Mouse (Mus musculus) gastrocnemius, adult 18-20 months (tissue): ENCODE measurements around the gene Daam1. TPM values are rescaled to one million over a fixed set of nuclear protein-coding genes. Genes with fewer than 3 reads are reported as not detected.

Source experiments
- DNase-seq: peaks from one replicate; pipeline ENCODE4 v3.0.0; 2021; ENCODE audit warnings: low spot score
- total RNA-seq, 2 experiments: library from RNA; stranded (reverse); gene quantifications; 2 replicates each; pipeline ENCODE4 v1.2.3; 2021

Daam1 gene
- total RNA-seq, 2 experiments from 2014 or later: 9.5 to 11.7 TPM

DNA sequence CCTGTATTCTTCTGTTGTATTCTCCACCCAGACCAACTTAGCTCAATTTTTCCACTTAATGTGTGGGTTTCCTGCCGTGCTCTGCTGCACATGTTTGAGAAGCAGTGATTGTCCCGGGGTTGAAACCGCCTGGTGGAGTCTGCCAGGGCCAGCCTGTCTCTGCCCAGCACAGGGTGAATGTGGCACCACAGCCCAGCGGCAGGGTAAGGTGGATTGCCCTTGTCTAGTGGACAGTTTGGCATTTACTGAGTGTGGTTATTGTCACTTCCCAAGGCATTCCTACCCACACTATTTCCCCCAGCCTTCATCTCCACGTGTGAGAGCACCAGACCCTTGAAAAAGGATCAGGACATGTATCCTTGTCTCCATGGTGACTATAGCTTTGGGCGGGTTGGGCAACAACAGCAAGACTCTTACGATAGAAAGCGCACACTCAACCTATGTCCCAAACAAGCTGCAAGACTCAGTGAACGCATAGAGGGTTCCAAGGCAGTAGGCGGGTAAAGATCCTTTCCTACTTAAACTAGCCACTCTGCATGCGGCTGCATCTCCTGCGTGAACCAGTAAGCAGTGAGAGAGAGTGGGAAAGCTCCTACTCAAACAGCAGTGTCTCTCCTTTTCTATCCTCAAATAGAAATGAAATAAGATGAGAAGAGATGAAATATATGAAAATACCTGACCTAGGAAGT lies 139.2 kb downstream of the Daam1 start:
- no peak for DNase-seq

DNA sequence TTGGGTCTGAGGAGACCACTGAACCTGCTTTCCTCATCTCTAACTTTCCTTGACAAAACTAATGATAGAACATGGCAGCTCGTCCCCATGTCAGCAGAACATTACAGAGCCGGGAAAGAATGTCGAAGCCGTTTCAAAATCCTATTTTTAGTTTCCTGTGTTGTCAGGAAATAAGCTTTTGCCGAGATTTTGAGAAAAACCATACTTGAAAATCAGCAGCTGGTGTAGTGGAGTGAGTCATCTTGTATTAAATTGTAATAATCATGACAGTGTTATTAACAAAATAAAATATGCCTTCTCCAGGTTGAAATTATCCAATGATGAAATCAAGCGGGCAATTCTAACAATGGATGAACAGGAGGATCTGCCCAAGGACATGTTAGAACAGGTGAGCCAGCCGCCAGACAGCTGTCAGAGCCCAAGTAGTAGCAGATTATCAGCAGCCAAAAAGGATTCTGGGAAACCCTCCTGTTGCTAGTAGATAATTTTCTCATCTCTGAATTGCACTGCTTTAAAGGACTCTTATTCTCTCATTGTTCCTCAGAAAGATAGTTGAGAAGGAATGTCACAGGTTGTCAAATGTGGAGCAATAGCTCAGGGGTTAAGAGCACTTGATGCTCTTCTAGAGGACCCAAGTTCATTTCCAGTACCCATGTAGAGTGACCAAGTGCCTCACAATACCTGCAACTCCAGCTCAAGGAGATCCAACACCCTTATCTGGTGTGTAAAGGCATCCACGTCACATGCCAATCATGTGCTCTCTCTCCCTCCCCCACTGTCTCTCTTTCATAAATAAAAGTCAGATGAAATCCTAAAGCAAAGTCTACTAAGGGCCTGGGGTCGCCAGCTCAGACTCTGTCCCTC lies 140.1 kb downstream of the Daam1 start:
- no peak for DNase-seq

DNA sequence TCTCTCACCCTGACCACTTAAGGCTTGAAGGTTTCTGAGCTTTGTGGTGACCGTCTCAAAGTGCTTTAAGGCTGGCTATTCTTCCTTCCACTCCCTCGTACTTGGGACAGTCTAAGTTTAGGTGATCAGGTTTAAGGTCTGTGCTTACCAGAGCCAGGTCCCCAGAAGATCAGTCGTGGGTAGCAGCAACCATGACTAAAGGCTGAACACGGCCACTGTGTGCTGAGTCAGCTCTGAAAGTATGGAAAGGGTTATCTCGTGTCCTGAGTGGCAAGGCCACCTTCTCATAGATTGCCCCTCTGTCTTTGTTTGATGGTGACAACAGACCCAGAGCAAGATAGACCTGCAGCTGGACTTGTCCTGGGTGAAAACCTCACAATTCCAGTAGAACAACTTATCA lies 141.2 kb downstream of the Daam1 start:
- DNase-seq: no peak

DNA sequence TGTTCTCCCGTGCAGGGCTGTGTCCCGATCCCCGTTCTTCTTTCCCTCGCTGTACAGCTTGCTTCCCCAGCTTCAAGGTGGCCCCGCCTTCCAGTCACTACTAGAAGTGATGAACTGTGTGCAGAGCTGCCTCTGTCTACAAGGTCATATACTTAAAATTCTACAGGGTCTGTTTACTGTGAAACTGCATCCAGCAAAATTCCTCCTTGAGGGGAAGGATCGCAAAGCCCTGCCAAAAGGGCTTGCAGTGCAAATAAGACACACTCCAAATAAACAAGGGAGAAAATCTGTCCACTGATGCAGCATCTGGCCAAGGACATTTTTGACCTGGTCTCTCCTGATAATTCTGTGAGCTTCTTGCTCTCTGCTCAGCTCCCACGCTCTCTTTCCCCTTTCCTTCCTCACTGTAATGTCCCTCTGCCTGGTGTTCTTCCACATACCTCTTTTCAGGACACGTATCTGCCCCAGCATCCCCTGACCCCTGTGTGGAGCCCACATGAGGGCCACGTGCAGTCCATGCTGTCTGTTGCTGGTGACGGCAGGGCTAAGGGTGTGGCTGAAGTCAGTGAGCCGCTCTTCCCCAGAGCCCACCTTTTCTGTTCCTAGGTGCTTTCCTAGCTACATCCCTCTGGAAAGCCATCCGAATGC lies 141.9 kb downstream of the Daam1 start:
- DNase-seq: peak; percentile 22

DNA sequence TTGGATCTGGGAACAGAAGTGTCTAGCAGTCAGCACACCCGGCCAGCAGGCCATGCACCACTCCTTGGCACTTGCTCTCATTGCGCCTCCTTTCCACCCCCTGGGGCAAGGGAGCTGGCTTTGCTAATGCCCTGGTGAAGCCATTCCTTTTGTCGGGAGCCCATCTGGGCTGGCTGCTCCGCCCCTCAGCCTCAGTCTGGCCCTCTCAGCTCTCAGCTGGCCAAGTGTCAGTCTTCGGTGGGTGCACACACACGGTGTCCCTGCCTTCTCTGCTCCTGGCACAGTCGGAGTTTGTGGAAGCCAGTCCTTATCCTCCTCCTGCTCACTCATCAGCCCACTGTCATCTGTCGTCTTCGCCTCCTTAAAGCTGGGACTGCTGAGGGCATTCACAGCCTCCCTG lies 142.7 kb downstream of the Daam1 start:
- no peak for DNase-seq

DNA sequence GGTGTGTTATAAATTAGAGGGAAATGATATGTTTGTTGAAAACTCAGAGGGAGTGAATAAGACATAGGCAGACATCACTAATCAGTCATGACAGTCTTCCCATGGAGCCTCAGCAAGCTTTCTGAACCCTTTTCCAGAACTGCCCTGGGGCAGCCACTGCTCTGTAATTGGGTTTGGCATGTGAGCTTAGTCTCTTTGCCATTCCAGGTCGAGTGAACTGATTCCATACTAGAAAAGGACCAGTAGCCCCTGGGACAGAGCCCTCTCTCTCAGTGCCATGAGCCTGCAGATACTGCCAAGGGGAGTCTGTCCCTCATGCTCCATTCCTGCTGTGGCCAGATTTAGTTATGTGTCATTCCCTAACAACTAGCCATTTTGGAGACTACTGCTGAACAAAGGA lies 144.7 kb downstream of the Daam1 start:
- no peak for DNase-seq

DNA sequence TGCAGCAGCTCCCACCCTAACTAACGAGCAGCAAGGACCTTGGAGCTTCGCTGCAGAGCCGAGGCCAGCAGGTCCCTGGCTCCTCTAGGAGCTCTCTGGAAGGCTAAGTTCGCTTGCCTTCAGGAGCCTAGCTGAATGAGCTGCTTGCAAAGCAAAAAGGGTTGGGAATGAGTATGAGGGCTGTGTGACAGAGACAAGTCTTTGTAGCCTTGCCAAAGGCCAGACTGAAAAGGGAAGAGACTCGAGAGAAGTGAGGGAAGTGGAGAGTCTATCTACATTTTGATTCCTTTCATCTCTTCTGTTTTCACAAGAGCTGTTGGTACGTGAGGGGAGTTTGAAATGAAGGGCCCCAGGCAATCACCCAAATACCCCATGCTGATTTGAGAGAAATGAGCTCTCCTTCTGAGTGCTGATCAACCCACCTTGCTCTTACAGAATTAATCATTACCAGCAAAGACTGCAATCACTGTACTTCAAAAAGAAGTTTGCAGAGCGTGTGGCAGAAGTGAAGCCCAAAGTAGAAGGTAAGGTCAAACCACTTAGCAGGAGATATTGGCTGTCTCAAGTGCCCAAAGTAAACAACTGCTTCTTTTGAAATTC lies 145.6 kb downstream of the Daam1 start:
- no peak for DNase-seq

DNA sequence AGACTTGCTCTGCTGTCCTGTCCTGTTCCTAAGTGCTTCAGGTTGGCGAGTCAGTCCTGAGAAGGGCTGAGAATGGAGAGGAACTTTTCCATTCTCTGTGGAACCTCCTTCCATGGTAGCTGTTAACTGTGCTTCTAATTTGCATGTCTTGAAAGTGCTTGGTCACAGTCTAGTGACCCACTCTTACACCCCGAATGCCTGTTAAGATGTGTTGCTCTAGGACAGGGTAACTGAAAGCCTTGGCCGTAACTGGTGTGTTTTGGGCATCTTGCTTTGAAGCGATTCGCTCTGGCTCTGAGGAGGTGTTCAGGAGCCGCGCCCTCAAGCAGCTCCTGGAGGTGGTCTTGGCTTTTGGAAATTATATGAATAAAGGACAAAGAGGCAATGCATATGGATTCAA lies 146.5 kb downstream of the Daam1 start:
- no peak for DNase-seq

DNA sequence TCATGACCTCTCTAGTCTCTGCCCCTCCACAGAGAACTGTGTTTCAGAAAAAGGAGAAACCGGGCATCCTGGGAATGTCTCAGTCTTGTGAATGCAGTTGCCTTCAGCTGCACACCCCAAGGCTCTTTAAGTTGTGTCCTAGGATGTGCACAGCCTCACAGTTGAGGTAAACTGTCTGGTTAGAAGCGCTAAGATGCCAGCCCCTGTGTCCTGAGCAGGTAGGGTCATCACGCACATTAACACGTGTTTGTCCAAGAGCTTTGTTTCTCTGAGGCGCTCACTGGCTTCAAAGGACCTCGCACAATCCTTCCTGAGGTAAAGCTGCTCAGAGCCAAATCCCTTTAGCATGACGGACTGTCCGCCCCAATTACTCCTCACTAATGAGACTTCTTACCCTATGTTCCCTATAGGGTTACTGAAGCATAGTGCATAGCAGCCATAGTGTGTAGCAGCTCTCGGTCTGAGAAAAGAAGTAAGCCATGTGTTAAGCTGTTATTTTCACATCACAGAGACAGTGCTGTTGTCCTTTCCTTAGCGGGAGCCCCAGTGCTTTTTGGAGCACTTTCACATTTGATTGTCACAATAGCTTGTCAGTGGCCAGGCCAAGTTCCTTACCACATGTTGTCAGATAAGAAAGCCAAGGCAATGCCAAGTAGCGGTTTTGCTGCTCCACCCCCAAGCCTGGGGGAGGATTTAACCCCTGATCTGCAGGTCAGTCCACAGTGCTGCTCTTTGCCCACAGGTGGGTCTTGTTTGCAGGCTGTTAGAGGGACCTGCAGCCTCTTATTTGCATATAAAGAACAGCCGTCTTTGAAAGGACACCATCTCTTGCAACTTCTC lies 147.9 kb downstream of the Daam1 start:
- DNase-seq: no peak

DNA sequence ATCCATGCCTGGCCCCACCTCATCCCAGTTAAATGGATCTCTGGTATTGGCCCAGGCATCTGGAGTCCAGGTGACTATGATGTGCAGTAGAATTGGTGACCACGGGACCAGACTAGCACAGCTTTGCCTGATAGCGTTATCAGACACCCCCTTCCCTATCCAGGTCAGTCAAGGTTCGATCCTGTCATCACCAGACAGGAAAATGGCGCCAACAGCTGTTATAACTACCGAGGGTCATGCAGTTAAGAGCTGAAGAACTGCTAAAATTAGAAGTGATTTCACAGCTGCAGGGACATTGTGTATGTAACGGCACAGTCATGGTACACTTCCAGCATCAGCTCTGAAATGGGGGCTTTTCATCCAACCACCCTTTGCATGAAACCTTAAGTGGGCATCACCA lies 149.3 kb downstream of the Daam1 start:
- DNase-seq: no peak

DNA sequence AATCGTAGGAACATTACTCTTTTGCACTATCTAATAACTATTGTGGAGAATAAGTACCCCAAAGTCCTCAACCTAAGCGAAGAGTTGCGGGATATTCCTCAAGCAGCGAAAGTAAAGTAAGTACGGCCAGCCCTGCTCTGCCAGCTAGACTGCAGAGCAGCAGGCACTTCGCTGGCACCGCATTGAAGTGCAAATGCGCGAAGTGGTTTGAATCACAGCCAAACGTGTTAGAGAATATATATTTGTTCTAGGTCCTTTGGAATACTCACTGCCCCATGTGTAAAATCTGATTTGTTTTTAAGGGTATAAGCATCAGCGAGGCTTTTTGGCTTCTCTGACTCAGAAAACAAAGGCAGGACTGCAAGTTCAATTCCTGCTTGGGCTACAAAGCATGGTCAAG lies 149.9 kb downstream of the Daam1 start:
- DNase-seq: no peak

DNA sequence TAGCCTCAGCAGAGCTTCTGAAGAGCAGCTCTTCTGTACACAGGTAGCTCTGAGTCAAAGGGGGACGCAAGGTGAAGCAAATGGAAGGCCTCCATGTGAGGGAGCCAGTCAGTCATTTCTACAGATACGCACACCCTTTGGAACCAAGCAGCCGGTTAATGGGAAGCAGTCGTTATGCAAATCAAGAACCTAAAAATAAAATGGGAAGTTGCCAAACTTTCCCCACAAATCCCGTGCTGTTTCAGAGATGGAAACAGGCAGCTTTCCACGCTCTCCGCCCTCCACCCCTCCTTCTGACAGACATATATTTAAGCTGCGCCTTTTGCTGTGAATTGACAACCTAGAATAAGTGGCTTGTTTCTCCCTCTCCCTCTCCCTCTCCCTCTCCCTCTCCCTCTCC lies 150.4 kb downstream of the Daam1 start:
- no peak for DNase-seq

DNA sequence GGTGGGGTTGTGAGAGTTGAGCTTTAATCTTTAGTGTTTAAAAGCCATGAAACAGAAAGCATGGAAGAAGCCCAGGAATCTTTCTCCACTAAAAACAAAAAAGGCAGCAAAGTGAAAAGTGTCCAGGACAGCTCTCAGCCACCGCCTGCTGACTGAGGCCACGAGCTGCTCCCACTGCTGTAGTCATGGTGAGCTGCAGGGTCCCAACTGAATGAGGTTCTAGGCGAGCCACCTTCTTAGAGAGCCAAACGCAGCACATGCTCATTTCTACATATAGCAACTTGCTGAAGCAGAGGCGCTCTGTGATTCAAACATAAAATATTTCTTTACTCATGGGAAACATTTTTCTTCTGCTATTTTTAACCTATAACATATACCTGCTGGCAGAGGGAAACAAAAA lies 150.9 kb downstream of the Daam1 start:
- DNase-seq: no peak

DNA sequence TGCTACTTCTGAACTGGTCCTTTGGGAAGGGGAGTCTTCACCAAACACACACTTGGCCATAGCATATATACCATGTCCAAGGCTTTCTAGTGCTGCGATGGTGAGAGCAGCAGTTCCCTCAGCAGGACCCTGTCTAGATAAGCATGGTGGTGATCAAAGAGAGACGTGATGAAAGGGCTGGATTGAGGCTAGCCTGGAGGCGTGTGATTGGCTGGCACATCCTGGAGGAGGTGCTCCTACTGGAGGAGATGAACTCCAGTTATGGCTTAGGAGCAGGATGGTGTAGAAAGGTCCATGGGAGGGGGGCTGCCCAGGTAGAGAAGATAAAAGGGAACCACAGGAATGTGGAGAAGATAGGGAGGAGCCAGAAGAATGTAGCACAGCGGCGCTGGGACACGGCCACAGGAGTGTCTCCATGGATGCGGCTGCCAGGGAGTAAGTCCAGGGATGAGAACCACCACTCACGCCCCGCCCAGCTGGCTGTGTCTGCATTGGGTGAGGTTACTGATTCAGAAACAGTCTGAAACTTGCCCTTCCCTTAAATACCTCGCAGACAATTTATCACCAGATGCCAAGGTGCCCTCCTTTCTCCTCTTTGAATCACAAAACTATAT lies 152.3 kb downstream of the Daam1 start:
- peak; percentile 45 for DNase-seq

DNA sequence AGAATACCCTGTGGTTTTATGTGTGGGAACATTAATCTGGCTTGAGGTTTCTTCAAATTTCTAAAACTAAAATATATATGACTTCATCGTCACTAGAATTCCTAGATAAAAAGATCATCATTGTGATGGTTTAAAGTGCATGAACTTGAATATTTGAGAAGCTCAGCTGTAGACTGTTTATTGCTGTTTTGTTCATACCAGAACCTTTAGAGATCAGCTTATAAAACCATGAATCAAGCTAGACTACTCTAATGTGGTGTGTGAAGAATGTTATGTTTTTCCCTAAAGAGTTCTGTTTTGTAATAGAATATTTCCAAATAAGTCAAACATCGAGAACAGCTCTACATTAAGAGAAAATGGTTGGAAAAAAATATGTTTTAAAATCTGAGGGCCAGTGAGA lies 156.3 kb downstream of the Daam1 start:
- no peak for DNase-seq

DNA sequence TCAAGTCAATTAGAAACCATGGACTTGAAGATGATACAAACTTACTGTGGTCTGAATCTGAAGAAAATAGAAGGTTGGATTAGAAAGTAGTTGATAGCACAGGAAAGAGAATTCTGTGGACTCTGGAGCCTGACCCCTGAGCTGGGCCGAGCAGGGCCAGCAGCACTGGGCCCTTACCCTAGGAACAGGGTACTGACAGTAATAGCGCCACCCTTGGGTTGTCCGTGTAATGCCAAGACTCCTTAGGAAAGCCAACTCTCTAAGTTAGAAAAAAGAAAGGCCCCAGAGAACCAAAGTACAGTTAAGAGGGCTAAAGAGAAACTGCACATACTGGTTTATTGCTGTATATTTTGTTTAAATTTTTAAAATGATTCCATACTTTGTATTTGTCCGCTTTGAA lies 157.0 kb downstream of the Daam1 start:
- no peak for DNase-seq

DNA sequence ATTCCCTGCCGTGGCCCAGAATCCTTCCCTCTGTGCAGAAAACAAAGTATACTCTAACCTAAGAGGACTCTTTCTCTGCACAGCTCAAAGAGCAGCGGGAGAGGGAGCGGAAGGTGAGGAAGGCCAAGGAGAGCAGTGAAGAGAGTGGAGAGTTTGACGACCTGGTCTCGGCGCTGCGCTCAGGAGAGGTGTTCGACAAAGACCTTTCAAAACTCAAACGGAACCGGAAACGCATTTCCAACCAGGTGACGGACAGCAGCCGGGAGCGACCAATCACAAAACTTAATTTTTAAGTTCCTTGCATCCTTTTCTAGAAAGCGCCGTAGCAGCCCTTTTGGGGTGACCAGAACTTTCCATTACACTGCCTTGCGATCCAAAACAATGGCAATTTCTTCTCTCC lies 158.7 kb downstream of the Daam1 start:
- no peak for DNase-seq

DNA sequence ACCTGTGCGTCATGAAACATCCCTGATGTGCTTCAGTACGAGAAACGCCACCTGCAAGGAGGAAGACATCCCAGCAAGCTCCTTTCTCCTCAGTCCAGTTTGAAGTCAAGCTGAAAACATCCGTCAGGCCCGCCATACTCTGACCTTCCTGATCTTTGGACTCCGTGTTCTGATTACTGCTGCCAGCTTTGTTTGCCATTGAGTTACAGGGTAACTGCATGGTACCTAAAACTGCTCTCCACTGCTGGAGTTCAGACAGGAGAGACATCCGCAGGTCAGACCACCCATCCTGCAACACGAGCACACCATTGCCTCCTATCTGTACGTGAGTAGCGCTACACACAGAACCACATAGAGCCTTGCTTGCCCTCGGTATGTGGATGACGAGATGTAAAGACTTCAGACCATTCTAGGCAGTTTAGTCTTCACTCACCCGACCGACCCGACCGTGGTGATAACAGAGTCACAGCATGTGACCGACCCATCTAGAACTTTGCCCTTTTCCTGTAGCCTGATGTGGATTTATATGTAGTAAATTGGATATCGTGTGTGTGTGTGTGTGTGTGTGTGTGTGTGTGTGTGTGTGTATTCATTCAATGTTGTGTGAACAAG lies 161.8 kb downstream of the Daam1 start:
- no peak for DNase-seq

DNA sequence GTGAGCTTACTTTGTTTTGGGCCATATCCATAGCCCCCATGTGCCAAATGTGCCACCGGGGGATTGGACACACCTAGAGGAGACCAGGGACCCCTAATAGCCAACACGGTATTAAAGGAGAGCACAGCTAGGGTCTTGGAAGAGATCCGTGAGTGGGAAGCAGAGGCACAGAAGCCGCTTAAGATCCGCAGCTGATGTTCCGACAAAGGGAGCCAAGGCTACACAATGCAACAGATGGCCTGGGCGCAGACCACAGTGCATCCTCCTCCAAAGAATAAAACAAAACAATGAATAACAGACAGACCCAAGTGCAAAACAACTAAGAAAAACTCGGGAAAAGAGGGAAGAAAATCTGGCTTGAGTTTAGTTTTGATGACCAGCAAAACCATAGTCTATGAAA lies 165.0 kb downstream of the Daam1 start:
- DNase-seq: no peak

DNA sequence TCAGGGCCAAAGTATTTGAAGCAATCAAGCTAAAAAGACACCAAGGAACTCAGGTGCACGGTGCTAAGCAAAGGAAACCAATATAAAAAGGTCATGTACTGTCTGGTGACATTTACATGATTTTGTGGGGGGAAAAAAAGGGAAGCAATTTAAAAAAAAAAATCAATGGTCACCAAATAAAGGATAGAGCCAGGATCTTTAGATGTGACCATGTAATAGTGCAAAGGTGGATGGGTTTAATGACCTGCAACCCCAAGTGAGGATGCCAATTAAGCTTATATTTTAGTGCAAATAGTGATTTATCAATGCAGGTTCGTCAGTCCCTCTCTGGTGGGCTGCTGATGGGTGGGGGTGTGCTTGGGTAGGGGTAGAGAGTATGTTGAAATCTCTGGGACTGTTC lies 166.0 kb downstream of the Daam1 start:
- no peak for DNase-seq
